Mouse (Mus musculus) liver, embryonic 14.5 days (tissue): Measurements from ENCODE around the gene Mex3a.

Experiments used
- CTCF ChIP-seq: IDR thresholded peaks from 2 replicates; pipeline ENCODE4 v1.5.1; 2016; ENCODE audit warnings: antibody characterized with exemption, low read depth, control low read depth
- EP300 ChIP-seq: IDR thresholded peaks from 2 replicates; pipeline ENCODE4 v1.6.1; 2016; ENCODE audit warnings: antibody characterized with exemption, low read depth

- TF ChIP-seq CTCF (peak; percentile 100), EP300 (no peak)
Measured at GRCm38 (mm10) chr3:88526157-88527131, 5.8 kb upstream of the Mex3a start.
